Mouse (Mus musculus) G1E (cell line): Measurements from ENCODE around the gene Mbtps2. TPM values are rescaled to one million over a fixed set of nuclear protein-coding genes. Genes with fewer than 3 reads are reported as not detected.
A peak's percentile ranks its signal among the peaks of the same experiment; 100 is the strongest.

Source experiments
- ATAC-seq: 2 replicates; pipeline ENCODE4 v1.8.0; 2016; ENCODE audit warnings: mild to moderate bottlenecking; ENCODE audit not compliant: insufficient number of reproducible peaks, poor library complexity, low FRiP score, severe bottlenecking; ENCODE audit errors: extremely low read depth
- DNase-seq: peaks from one replicate; pipeline ENCODE4 v3.0.0; 2012; ENCODE audit warnings: low spot score
- H3K27me3 ChIP-seq: 2 replicates; pipeline ENCODE4 v1.6.1; 2012; ENCODE audit warnings: mild to moderate bottlenecking, low read length, inconsistent platforms; ENCODE audit not compliant: insufficient read depth
- H3K36me3 ChIP-seq: replicated peaks from 2 replicates; pipeline ENCODE3; 2012; ENCODE audit warnings: mild to moderate bottlenecking, inconsistent platforms
- H3K4me1 ChIP-seq: 2 replicates; pipeline ENCODE4 v1.6.1; 2012; ENCODE audit warnings: low read depth, low read length, inconsistent platforms, mixed read lengths; ENCODE audit not compliant: insufficient read depth
- H3K4me3 ChIP-seq: 2 replicates; pipeline ENCODE4 v1.5.1; 2012; ENCODE audit warnings: low read depth, mild to moderate bottlenecking, inconsistent platforms, low read length, moderate library complexity, mixed read lengths
- H3K9me3 ChIP-seq: replicated peaks from 2 replicates; pipeline ENCODE4 v1.6.1; 2012; ENCODE audit warnings: inconsistent platforms
- CTCF ChIP-seq: IDR thresholded peaks from 2 replicates; pipeline ENCODE4 v1.5.1; 2012; ENCODE audit warnings: low read depth, low read length, inconsistent platforms, mixed read lengths
- GATA1 ChIP-seq: IDR thresholded peaks from 2 replicates; pipeline ENCODE4 v1.6.1; 2012; ENCODE audit warnings: borderline replicate concordance, low read length, inconsistent platforms, mixed read lengths
- GATA2 ChIP-seq: IDR thresholded peaks from 2 replicates; pipeline ENCODE4 v1.6.1; 2012; ENCODE audit warnings: low read depth, low read length, inconsistent platforms, borderline replicate concordance
- POLR2AphosphoS5 ChIP-seq: IDR thresholded peaks from 2 replicates; pipeline ENCODE4 v1.6.1; 2012; ENCODE audit warnings: low read depth, low read length, inconsistent platforms; ENCODE audit not compliant: insufficient replicate concordance
- TAL1 ChIP-seq: conservative IDR thresholded peaks from 2 replicates; pipeline ENCODE4 v1.6.1; 2012; ENCODE audit warnings: low read depth, low read length, inconsistent platforms, mixed read lengths
- polyA plus RNA-seq: library from polyadenylated mRNA; stranded (reverse); fragments of >175 nt; gene quantifications from 2 replicates; pipeline ENCODE4 v1.2.3, GENCODE M21; 2012
- total RNA-seq, 2 experiments: library from RNA; stranded (forward) in 1 of 2; stranded (reverse) in 1 of 2; fragments of 200-1000 nt in 1 of 2; fragments of >200 nt in 1 of 2; fragmentation: Nextera tagmentation in 1 of 2; gene quantifications; 2 replicates each; pipeline ENCODE4 v1.2.3; 2014 to 2017

Gene Mbtps2
- total and polyA plus RNA-seq, 3 experiments = 6.3 to 44.5 (median 19.1) TPM

GRCm38 (mm10) chrX:157491944-157492726 is 106.4 kb downstream of the Mbtps2 start, which contains the start of gene Sms:
Gene Sms (minus strand): TSS chrX:157492287.
- peak within 1 kb of the TSS; percentile 77 for H3K4me3 ChIP-seq
- H3K9me3 ChIP-seq = no peaks in the 10 kb centered on the region
- H3K4me1 ChIP-seq = peaks cover 17% of the 10 kb centered on the region
- peak; percentile 67 for DNase-seq
- TF ChIP-seq TAL1 (no peak), GATA1 (no peak), POLR2AphosphoS5 (no peak), GATA2 (no peak), CTCF (no peak)
- peak; percentile 88 for ATAC-seq
- H3K36me3 ChIP-seq = no peaks in the 10 kb centered on the region
- no peaks in the 10 kb centered on the region for H3K27me3 ChIP-seq

GRCm38 (mm10) chrX:157491145-157491935 is 107.2 kb downstream of the Mbtps2 start:
- ATAC-seq (no peak), DNase-seq (no peak)
- no peaks in the 10 kb centered on the region for H3K27me3 ChIP-seq
- H3K4me1 ChIP-seq = peaks cover 18% of the 10 kb centered on the region
- H3K36me3 ChIP-seq = peaks cover 2% of the 10 kb centered on the region
- H3K4me3 ChIP-seq = peak overlapping the region; percentile 77
- H3K9me3 ChIP-seq = no peaks in the 10 kb centered on the region
- TF ChIP-seq TAL1 (no peak), POLR2AphosphoS5 (no peak), GATA2 (no peak), GATA1 (no peak), CTCF (no peak)

GRCm38 (mm10) chrX:157490769-157491144 is 107.8 kb downstream of the Mbtps2 start:
- no peak for DNase-seq
- no peaks in the 10 kb centered on the region for H3K27me3 ChIP-seq
- no peak for ATAC-seq
- no peak for TF ChIP-seq TAL1
- TF ChIP-seq POLR2AphosphoS5 = no peak
- TF ChIP-seq CTCF = no peak
- TF ChIP-seq GATA1 = no peak
- TF ChIP-seq GATA2 = no peak
- peaks cover 18% of the 10 kb centered on the region for H3K4me1 ChIP-seq
- peaks cover 2% of the 10 kb centered on the region for H3K36me3 ChIP-seq
- H3K4me3 ChIP-seq = peak overlapping the region; percentile 77
- H3K9me3 ChIP-seq = no peaks in the 10 kb centered on the region

- DNase-seq (no peak), ATAC-seq (no peak)
- no peaks in the 10 kb centered on the region for H3K27me3 ChIP-seq
- peaks cover 2% of the 10 kb centered on the region for H3K36me3 ChIP-seq
- H3K9me3 ChIP-seq = no peaks in the 10 kb centered on the region
- peaks cover 18% of the 10 kb centered on the region for H3K4me1 ChIP-seq
- no peak for TF ChIP-seq GATA1
- TF ChIP-seq TAL1 = no peak
- no peak for TF ChIP-seq POLR2AphosphoS5
- TF ChIP-seq CTCF = no peak
- TF ChIP-seq GATA2 = no peak
- H3K4me3 ChIP-seq = peak overlapping the region; percentile 77; the same call in 1 of the 2 replicates
These were observed 108.4 kb downstream of the Mbtps2 start for GRCm38 (mm10) chrX:157489871-157490721.

GRCm38 (mm10) chrX:157488831-157489230 is 109.7 kb downstream of the Mbtps2 start:
- Histone ChIP-seq H3K4me3 (no peak overlapping the region), H3K9me3 (no peaks in the 10 kb centered on the region), H3K36me3 (peaks cover 2% of the 10 kb centered on the region), H3K4me1 (peaks cover 18% of the 10 kb centered on the region), H3K27me3 (no peaks in the 10 kb centered on the region)
- ATAC-seq (no peak), DNase-seq (no peak)
- TF ChIP-seq CTCF (no peak), GATA1 (no peak), POLR2AphosphoS5 (no peak), TAL1 (no peak), GATA2 (no peak)
